10 mouse cellular contexts compared by ENCODE assay signal in the genomic region with DNA sequence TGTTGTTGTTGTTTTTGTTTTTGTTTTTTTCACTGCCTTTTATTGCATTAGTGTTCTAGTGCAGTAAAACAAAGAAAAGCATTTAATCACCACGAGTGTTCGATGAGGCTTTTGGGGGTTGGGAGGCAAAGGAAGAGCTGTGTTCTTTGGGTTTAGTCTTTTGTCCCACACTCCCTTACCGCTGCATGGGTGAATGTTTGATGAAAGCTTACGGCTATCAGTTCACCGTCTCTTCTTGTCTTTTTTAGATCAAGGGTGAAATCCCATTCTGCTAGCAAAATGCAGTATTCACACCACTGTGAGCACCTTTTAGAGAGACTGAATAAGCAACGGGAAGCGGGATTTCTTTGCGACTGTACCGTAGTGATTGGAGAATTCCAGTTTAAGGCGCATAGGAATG. TPM values are rescaled to one million over a fixed set of nuclear protein-coding genes. Genes with fewer than 3 reads are reported as not detected.
A peak's percentile ranks its signal among the peaks of the same experiment; 100 is the strongest.
DNase-seq lines count a peak whose midpoint lies in the region; ATAC-seq and TF ChIP-seq lines count a peak whose summit lies in the region.
"Had no signal": no experiment of that assay in that cellular context is flagged by ENCODE, and none has a peak within 500 bp of the region (broad histone marks: within the 10 kb centered on the region; RNA-seq: fewer than 3 reads in every experiment).

No protein-coding gene starts in this region.

- H3K4me2 ChIP-seq in kidney, embryonic 16.5 days (replicated peaks; ENCODE audit: low read depth, low read length): peak overlapping the region; percentile 62
- peak overlapping the region; percentile 54 for H3K4me2 ChIP-seq in hindbrain, postnatal 0 days (ENCODE audit: low read depth, low read length)
- peak overlapping the region; percentile 83 for H3K4me2 ChIP-seq in midbrain, postnatal 0 days (ENCODE audit: low read depth, low read length, poor library complexity, severe bottlenecking)

- H3K27me3 ChIP-seq in kidney, embryonic 16.5 days (ENCODE audit: insufficient read depth, low read length): 0 out of 2 replicates have a peak, but pooled peaks cover 6% of the 10 kb centered on the region
- H3K27me3 ChIP-seq in embryonic facial prominence, embryonic 10.5 days (replicated peaks; ENCODE audit: low read depth, poor library complexity, severe bottlenecking): peaks cover 15% of the 10 kb centered on the region
- no peaks in the 10 kb centered on the region for H3K27me3 ChIP-seq in hindbrain, postnatal 0 days (ENCODE audit: insufficient read depth, low read length)
- no peaks in the 10 kb centered on the region for H3K27me3 ChIP-seq in midbrain, postnatal 0 days (ENCODE audit: insufficient read depth, low read length)

- no peak for DNase-seq in kidney, postnatal 36 days
- no peak for DNase-seq in embryonic facial prominence, embryonic 10.5 days (ENCODE audit: low spot score)
- DNase-seq in hindbrain, postnatal 0 days (ENCODE audit: low spot score): no peak
- DNase-seq in midbrain, postnatal 0 days (ENCODE audit: low spot score): no peak
- no peak for DNase-seq in natural killer cell, adult 2 months (ENCODE audit: low spot score in 2 of 2)
- no peak for DNase-seq in urinary bladder, adult 18-20 months (ENCODE audit: low spot score in 2 of 2)
- no peak for DNase-seq in gastrocnemius, postnatal 10 days
- DNase-seq: right cerebral cortex, adult 18-20 months had no signal

- H3K4me1 ChIP-seq in kidney, embryonic 16.5 days (ENCODE audit: insufficient read depth, low read length): peaks cover 19% of the 10 kb centered on the region
- H3K4me1 ChIP-seq in embryonic facial prominence, embryonic 10.5 days: peaks cover 18% of the 10 kb centered on the region
- H3K4me1 ChIP-seq in hindbrain, postnatal 0 days (ENCODE audit: insufficient read depth, low read length): no peaks in the 10 kb centered on the region
- 0 out of 2 replicates have a peak, but pooled peaks cover 4% of the 10 kb centered on the region for H3K4me1 ChIP-seq in midbrain, postnatal 0 days (ENCODE audit: insufficient read depth, low read length)

- peaks cover 21% of the 10 kb centered on the region for H3K36me3 ChIP-seq in kidney, embryonic 16.5 days (ENCODE audit: insufficient read depth, low read length)
- peaks cover 40% of the 10 kb centered on the region for H3K36me3 ChIP-seq in embryonic facial prominence, embryonic 10.5 days (replicated peaks)
- H3K36me3 ChIP-seq in hindbrain, postnatal 0 days (ENCODE audit: insufficient read depth, low read length): peaks cover 14% of the 10 kb centered on the region; the same call in 1 of the 2 replicates
- peaks cover 12% of the 10 kb centered on the region for H3K36me3 ChIP-seq in midbrain, postnatal 0 days (ENCODE audit: insufficient read depth, low read length)

- ATAC-seq in kidney, embryonic 16.5 days (ENCODE audit: low FRiP score, low TSS enrichment): no peak
- no peak for ATAC-seq in hindbrain, postnatal 0 days
- no peak for ATAC-seq in midbrain, postnatal 0 days (ENCODE audit: low FRiP score)

- 22% methylated on average over 10 of the region's 10 CpGs for WGBS in kidney, embryonic 16.5 days
- WGBS in embryonic facial prominence, embryonic 10.5 days: 43% methylated on average over 10 of the region's 10 CpGs
- WGBS in hindbrain, postnatal 0 days: 30% methylated on average over 10 of the region's 10 CpGs
- 24% methylated on average over 10 of the region's 10 CpGs for WGBS in midbrain, postnatal 0 days

- H3K27ac ChIP-seq in kidney, embryonic 16.5 days (ENCODE audit: low read length): peak overlapping the region; percentile 99
- H3K27ac ChIP-seq in embryonic facial prominence, embryonic 10.5 days (replicated peaks): peak overlapping the region; percentile 95; the same call in 1 of the 2 replicates
- H3K27ac ChIP-seq in hindbrain, postnatal 0 days: peak overlapping the region; percentile 96; the same call in 1 of the 2 replicates
- no peak overlapping the region for H3K27ac ChIP-seq in midbrain, postnatal 0 days (ENCODE audit: low read depth, low read length)

- no peak for TF ChIP-seq CTCF in hindbrain, postnatal 0 days (IDR thresholded peaks at IDR 0.05; ENCODE audit: low read depth)
- no peak for TF ChIP-seq CTCF in midbrain, postnatal 0 days (IDR thresholded peaks at IDR 0.05)

- H3K9me3 ChIP-seq in kidney, embryonic 16.5 days (ENCODE audit: low read length): no peaks in the 10 kb centered on the region
- no peaks in the 10 kb centered on the region for H3K9me3 ChIP-seq in embryonic facial prominence, embryonic 10.5 days
- no peaks in the 10 kb centered on the region for H3K9me3 ChIP-seq in hindbrain, postnatal 0 days (ENCODE audit: low read length)
- H3K9me3 ChIP-seq in midbrain, postnatal 0 days (ENCODE audit: low read length): no peaks in the 10 kb centered on the region

- H3K4me3 ChIP-seq in kidney, embryonic 16.5 days (ENCODE audit: low read length): peak overlapping the region; percentile 78
- peak overlapping the region; percentile 89 for H3K4me3 ChIP-seq in embryonic facial prominence, embryonic 10.5 days
- H3K4me3 ChIP-seq in hindbrain, postnatal 0 days (ENCODE audit: low read length): peak overlapping the region; percentile 86
- peak overlapping the region; percentile 90 for H3K4me3 ChIP-seq in midbrain, postnatal 0 days (ENCODE audit: low read depth, low read length)

- peak overlapping the region; percentile 93 for H3K9ac ChIP-seq in kidney, embryonic 16.5 days (replicated peaks; ENCODE audit: low read length)
- H3K9ac ChIP-seq in hindbrain, postnatal 0 days (replicated peaks; ENCODE audit: low read length): peak overlapping the region; percentile 82
- peak overlapping the region; percentile 79; the same call in 1 of the 2 replicates for H3K9ac ChIP-seq in midbrain, postnatal 0 days (replicated peaks; ENCODE audit: low read length, poor library complexity, severe bottlenecking)

RNA-seq across cellular contexts. Expression of a gene that starts 1.4 kb away (rescaled TPM):
- 41.9 and 42.6 TPM in 2 replicates for polyA plus RNA-seq in kidney, embryonic 16.5 days (2015; fragmentation: Nextera tagmentation; extraction: Ambion mirVana)
- polyA plus RNA-seq in embryonic facial prominence, embryonic 10.5 days (2016; fragmentation: Nextera tagmentation; extraction: Ambion mirVana): 30.0 and 32.1 TPM in 2 replicates
- total RNA-seq in hindbrain, postnatal 0 days (2014; rRNA removed): 16.6 and 18.5 TPM in 2 replicates
- 18.5 and 19.4 TPM in 2 replicates for polyA plus RNA-seq in hindbrain, postnatal 0 days (2015; fragmentation: Nextera tagmentation; extraction: Ambion mirVana)
- 17.2 and 23.8 TPM in 2 replicates for total RNA-seq in midbrain, postnatal 0 days (2014; rRNA removed)
- polyA plus RNA-seq in midbrain, postnatal 0 days (2015; fragmentation: Nextera tagmentation; extraction: Ambion mirVana): 17.1 and 19.0 TPM in 2 replicates
- 10 to 100 TPM; 11.7 to 15.0 TPM for total RNA-seq in gastrocnemius, postnatal 10 days (2021)

RNA-seq across cellular contexts. Expression of a gene that starts 3.5 kb away (rescaled TPM):
- 0.07 TPM in 1 of 2 replicates, not detected in the other for polyA plus RNA-seq in kidney, embryonic 16.5 days (2015; fragmentation: Nextera tagmentation; extraction: Ambion mirVana)
- polyA plus RNA-seq in embryonic facial prominence, embryonic 10.5 days (2016; fragmentation: Nextera tagmentation; extraction: Ambion mirVana): not detected in 2 replicates
- 0.18 and 0.42 TPM in 2 replicates for total RNA-seq in hindbrain, postnatal 0 days (2014; rRNA removed)
- 0.56 and 0.89 TPM in 2 replicates for polyA plus RNA-seq in hindbrain, postnatal 0 days (2015; fragmentation: Nextera tagmentation; extraction: Ambion mirVana)
- 0.16 and 0.52 TPM in 2 replicates for total RNA-seq in midbrain, postnatal 0 days (2014; rRNA removed)
- polyA plus RNA-seq in midbrain, postnatal 0 days (2015; fragmentation: Nextera tagmentation; extraction: Ambion mirVana): 0.42 and 0.79 TPM in 2 replicates
- total RNA-seq in gastrocnemius, postnatal 10 days (2021): not detected
- total RNA-seq: hematopoietic stem cell, adult 5-6 weeks had no signal

RNA-seq across cellular contexts. Expression of a gene that starts 41.1 kb away (rescaled TPM):
- 0.11 and 0.18 TPM in 2 replicates for polyA plus RNA-seq in kidney, embryonic 16.5 days (2015; fragmentation: Nextera tagmentation; extraction: Ambion mirVana)
- polyA plus RNA-seq in embryonic facial prominence, embryonic 10.5 days (2016; fragmentation: Nextera tagmentation; extraction: Ambion mirVana): not detected in 2 replicates
- total RNA-seq in hindbrain, postnatal 0 days (2014; rRNA removed): 0.37 TPM in 1 of 2 replicates, not detected in the other
- not detected in 2 replicates for polyA plus RNA-seq in hindbrain, postnatal 0 days (2015; fragmentation: Nextera tagmentation; extraction: Ambion mirVana)
- not detected in 2 replicates for total RNA-seq in midbrain, postnatal 0 days (2014; rRNA removed)
- 0.09 TPM in 1 of 2 replicates, not detected in the other for polyA plus RNA-seq in midbrain, postnatal 0 days (2015; fragmentation: Nextera tagmentation; extraction: Ambion mirVana)
- not detected for total RNA-seq in gastrocnemius, postnatal 10 days (2021)
- total RNA-seq: hematopoietic stem cell, adult 5-6 weeks had no signal

RNA-seq across cellular contexts. Expression of a gene that starts 44.4 kb away (rescaled TPM):
- polyA plus RNA-seq in kidney, embryonic 16.5 days (2015; fragmentation: Nextera tagmentation; extraction: Ambion mirVana): 2.4 and 2.9 TPM in 2 replicates
- 2.4 and 3.0 TPM in 2 replicates for polyA plus RNA-seq in embryonic facial prominence, embryonic 10.5 days (2016; fragmentation: Nextera tagmentation; extraction: Ambion mirVana)
- 1.2 and 1.5 TPM in 2 replicates for total RNA-seq in hindbrain, postnatal 0 days (2014; rRNA removed)
- polyA plus RNA-seq in hindbrain, postnatal 0 days (2015; fragmentation: Nextera tagmentation; extraction: Ambion mirVana): 1.4 and 1.7 TPM in 2 replicates
- total RNA-seq in midbrain, postnatal 0 days (2014; rRNA removed): 1.5 and 2.0 TPM in 2 replicates
- polyA plus RNA-seq in midbrain, postnatal 0 days (2015; fragmentation: Nextera tagmentation; extraction: Ambion mirVana): 0.67 and 1.1 TPM in 2 replicates
- total RNA-seq in gastrocnemius, postnatal 10 days (2021): not detected

RNA-seq across cellular contexts. Expression of a gene that starts 55.4 kb away (rescaled TPM):
- 78.3 and 80.4 TPM in 2 replicates for polyA plus RNA-seq in kidney, embryonic 16.5 days (2015; fragmentation: Nextera tagmentation; extraction: Ambion mirVana)
- polyA plus RNA-seq in embryonic facial prominence, embryonic 10.5 days (2016; fragmentation: Nextera tagmentation; extraction: Ambion mirVana): 52.0 and 53.0 TPM in 2 replicates
- 6.9 and 8.3 TPM in 2 replicates for total RNA-seq in hindbrain, postnatal 0 days (2014; rRNA removed)
- 4.1 and 4.5 TPM in 2 replicates for polyA plus RNA-seq in hindbrain, postnatal 0 days (2015; fragmentation: Nextera tagmentation; extraction: Ambion mirVana)
- total RNA-seq in midbrain, postnatal 0 days (2014; rRNA removed): 4.7 and 5.1 TPM in 2 replicates
- polyA plus RNA-seq in midbrain, postnatal 0 days (2015; fragmentation: Nextera tagmentation; extraction: Ambion mirVana): 2.0 and 2.6 TPM in 2 replicates
- total RNA-seq in gastrocnemius, postnatal 10 days (2021): 10 to 100 TPM; 10.1 to 14.5 TPM
